8 mouse cellular contexts compared by ENCODE assay signal in the genomic region with DNA sequence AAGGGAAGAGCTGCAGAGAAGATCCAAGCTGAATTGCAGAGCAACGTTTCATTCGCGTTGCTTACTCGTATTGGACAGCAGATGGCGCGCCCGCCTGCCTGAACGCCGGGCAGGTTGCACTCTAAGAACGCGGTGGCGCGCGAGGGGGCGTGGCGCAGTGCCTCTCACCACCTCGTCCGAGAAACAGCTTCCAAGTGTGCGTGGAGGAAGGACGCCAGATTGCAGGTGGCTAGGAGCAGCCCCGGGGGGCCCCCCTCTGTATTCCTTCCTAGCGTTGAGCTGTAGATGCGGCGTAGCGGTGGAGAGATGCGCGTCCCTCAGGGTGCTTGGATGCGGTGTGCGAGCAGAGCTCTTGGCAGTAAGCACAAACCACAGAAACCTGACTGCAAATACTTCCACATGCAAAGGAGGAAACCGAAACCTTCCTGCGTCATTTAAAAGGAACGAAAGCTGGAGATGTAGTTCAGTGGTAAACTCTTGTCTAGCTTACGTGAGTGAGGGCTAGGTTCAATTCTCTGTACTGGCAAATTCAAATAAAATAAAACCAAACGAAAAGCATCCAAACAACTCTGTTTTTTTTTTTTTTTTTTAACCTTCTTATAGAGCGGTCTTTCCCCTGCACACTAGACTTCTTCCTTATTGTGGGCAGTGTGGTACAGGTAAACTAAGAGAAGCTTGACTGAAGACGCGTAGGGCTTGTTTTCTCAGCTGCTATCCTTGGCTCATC. TPM values are rescaled to one million over a fixed set of nuclear protein-coding genes. Genes with fewer than 3 reads are reported as not detected.
DNase-seq lines count a peak whose midpoint lies in the region; ATAC-seq lines count a peak whose summit lies in the region.

No protein-coding gene starts in this region.

- 6% methylated on average over 37 of the region's 37 CpGs for WGBS in intestine, embryonic 14.5 days

- H3K4me2 ChIP-seq in intestine, embryonic 14.5 days (ENCODE audit: low read length): peak overlapping the region; percentile 65

- intact Hi-C loops in gastrocnemius, postnatal 14 days (cut with DNase I; ENCODE audit: low total_unique reads): no loop called here
- intact Hi-C loops in left cerebral cortex, postnatal 10 days (cut with DNase I): loop anchor here (1.0 to 5.0 kb wide), 2 partner anchors 564 to 685 kb away; no protein-coding TSS in a partner anchor

- peak overlapping the region; percentile 10; the same call in 1 of the 2 replicates for H3K9ac ChIP-seq in intestine, embryonic 14.5 days (ENCODE audit: low read length)

- peak; percentile 90 for ATAC-seq in intestine, embryonic 14.5 days (replicated peaks; ENCODE audit: low FRiP score, low TSS enrichment, low read depth)
- ATAC-seq in megakaryocyte progenitor cell, adult 5-6 weeks (replicated peaks; ENCODE audit: poor library complexity): peak; percentile 99

- peak; percentile 66 to 69 for DNase-seq in adrenal gland, adult 18-20 months (ENCODE audit: low spot score in 2 of 2)
- DNase-seq in embryo, embryonic 10.5 days (ENCODE audit: low spot score): peak; percentile 88
- peak; percentile 68 for DNase-seq in gastrocnemius, postnatal 14 days
- DNase-seq in intestine, embryonic 14.5 days (ENCODE audit: low spot score): peak; percentile 93
- peak; percentile 60 to 79 for DNase-seq in left cerebral cortex, postnatal 10 days (ENCODE audit: extremely low spot score in 1 of 2, low spot score in 2 of 2)
- DNase-seq in right cerebral cortex, postnatal 14 days: peak; percentile 80
- peak; percentile 66 for DNase-seq in yolk sac, embryonic 10.5 days (ENCODE audit: low spot score)

- H3K27me3 ChIP-seq in intestine, embryonic 14.5 days (replicated peaks; ENCODE audit: control insufficient read depth, insufficient read depth, low read length): 0 out of 2 replicates have a peak, but pooled peaks cover 2% of the 10 kb centered on the region

- no peak overlapping the region for H3K27ac ChIP-seq in intestine, embryonic 14.5 days (ENCODE audit: low read depth)

- H3K4me1 ChIP-seq in intestine, embryonic 14.5 days (replicated peaks; ENCODE audit: control insufficient read depth, insufficient read depth, low read length): no peaks in the 10 kb centered on the region

- H3K4me3 ChIP-seq in intestine, embryonic 14.5 days (ENCODE audit: low read depth, low read length): peak overlapping the region; percentile 50

- no peaks in the 10 kb centered on the region for H3K9me3 ChIP-seq in intestine, embryonic 14.5 days (ENCODE audit: control insufficient read depth, low read length)

- H3K36me3 ChIP-seq in intestine, embryonic 14.5 days (ENCODE audit: control insufficient read depth, insufficient read depth, low read length): no peaks in the 10 kb centered on the region

RNA-seq across cellular contexts. Expression of gene Ttc1, which starts 19.3 kb away (rescaled TPM):
- 10 to 100 TPM; 65.2 to 69.5 TPM for total RNA-seq in adrenal gland, adult 18-20 months (2021)
- total RNA-seq in gastrocnemius, postnatal 14 days (2021): 10 to 100 TPM; 41.3 to 43.0 TPM
- 58.2 and 66.3 TPM in 2 replicates for polyA plus RNA-seq in intestine, embryonic 14.5 days (2014; fragmentation: Nextera tagmentation; extraction: Ambion mirVana)
- 10 to 100 TPM; 51.5 to 53.3 TPM for total RNA-seq in left cerebral cortex, postnatal 10 days (2021)
- 46.9 and 49.7 TPM in 2 replicates for total RNA-seq in megakaryocyte progenitor cell, adult 5-6 weeks (2015)
- total RNA-seq in megakaryocyte progenitor cell, adult 5-6 weeks (2017): 60.1 and 73.4 TPM in 2 replicates
